Mouse (Mus musculus): ENCODE measurements around the gene Gm45753. TPM values are rescaled to one million over a fixed set of nuclear protein-coding genes. Genes with fewer than 3 reads are reported as not detected.
"Not testable (repeated sequence)": the region's sequence is repeated elsewhere in the genome, so short reads cannot be mapped to it uniquely, and the experiment has no call there.

Gm45753 gene
- not detected for total RNA-seq (2021)

DNA sequence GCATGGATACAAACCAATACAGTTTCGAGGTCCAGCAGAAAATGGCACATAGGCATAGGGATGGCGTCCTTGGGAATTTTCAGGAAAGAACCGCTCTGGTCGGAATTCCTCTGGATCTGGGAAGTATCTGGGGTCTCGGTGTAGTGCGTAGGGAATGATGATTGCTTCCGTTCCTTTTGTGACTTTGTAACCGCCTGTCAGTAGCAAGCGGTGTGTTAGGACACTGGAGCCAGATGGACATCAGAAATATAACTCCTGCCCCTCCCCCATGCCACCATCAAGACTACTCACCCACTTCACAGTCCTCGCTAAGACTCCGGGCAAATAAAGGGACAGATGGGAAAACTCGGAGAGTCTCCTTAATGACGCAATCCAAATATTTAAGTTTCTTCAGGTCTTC lies at the start of gene Gm45753:
Gene Gm45753 (minus strand): TSS at position 101 of the 400 bp plus-strand sequence.
- DNase-seq (ENCODE audit: low spot score) = no peak
- intact Hi-C loops (cut with DNase I) = no loop called here

DNA sequence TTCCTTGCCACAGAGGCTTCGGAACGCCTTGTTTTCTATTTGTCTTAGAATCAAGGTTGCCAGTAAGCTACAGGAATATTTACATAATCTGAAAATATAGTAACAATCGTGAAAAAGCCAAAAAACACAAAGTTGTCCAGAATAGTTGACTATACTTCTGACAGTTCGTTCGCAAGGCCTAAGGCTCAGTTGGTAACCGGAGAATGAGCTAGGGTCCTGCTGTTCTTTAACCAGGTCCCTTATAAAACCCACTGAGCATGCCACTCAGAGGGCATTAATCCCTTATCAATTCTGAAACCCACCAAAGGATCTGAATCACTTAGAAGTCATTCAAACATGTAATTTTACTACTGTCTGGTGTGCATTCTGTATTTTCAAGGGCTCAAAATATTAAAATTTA lies 47.5 kb upstream of the Gm45753 start:
- intact Hi-C loops (cut with DNase I) = no loop called here
- DNase-seq (ENCODE audit: low spot score) = no peak

DNA sequence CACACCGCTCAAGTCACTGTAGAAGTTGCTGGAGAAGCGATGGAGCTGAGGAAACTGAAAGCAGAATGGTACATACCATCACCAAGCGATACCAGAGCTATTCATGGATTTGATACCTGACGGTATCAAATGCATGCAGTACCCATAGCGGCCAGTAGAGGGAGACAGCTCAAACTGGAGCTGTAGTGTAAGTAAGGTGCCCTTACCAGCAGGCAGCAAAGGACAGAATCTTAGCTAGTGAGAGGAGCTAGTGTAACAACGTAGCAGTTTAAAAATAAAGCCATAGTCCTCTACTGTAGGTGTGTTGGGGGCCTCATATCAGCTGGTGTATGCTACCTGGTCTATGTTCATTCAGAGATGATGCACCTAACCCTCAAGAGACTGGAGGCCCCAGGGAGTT lies 36.8 kb upstream of the Gm45753 start:
- intact Hi-C loops (cut with DNase I) = no loop called here
- DNase-seq (ENCODE audit: low spot score) = no peak

DNA sequence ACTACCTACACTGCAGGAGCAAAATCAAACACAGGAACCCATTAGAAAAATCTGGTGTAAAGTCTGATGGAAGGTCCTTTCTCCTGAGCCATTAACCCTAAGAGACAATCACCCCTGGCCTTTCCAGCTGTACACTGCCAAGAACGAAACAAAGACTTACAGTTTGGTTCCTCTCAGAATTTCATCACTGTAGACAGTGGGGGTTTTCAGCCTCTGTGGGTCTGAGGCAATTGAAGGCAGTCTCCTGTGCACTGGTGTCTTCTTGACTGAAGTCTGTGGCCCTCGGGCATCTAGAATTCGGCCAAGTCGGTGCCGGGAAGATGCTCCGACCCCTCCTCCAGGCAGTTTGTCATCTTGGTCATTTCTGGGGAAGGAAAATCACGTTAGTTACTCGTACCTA lies 36.0 kb upstream of the Gm45753 start:
- intact Hi-C loops (cut with DNase I) = no loop called here

DNA sequence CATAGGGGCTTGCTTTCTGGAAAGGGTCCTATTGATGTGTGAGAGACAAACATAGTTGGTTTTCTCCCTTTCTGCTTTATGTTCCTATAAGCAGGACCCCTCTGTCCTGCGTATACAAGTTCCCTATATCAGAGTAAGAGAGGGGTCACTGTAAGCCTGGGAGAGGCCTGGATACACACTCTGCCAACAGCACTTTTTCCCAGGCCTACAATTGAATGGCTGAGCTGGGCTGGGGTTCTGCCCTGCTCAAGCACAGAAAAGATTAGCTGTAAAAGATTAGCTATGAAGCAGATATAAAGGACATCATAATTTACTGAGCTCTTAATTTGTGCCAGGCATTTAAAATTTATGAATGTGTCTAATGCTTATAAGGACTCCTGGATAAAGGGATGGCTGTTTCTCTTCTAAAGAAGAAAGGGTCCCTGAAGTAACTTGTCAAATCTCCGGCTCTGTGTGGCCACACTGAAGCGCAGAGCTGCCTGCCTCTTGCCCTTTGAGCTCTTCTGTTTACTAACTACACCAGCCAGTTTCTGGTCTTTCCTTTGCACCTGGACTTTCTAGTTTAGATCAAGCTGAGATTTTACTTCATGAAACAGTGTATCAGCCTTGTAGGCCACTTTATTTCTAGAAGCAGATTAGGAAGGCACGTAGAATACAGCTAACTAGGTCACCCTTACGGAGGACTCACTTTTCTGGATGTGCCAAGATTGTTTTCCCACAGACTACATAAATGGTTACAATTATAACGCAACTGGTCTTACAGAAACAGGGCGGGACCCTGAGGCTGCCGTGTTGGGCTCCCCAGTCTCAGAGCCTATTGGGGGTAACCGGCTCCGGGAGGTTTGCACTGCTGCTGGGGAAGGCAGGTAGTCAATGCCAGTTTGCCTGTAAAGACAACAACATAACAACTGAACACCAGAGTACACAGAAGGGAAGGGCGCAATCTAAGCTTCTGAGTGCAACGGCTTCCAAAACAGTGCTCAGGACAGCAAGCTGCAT lies 33.7 kb upstream of the Gm45753 start:
- no peak for DNase-seq (ENCODE audit: low spot score)
- intact Hi-C loops (cut with DNase I) = no loop called here

More for the DNA sequence above, 36.0 kb upstream of the Gm45753 start:
- no peak for DNase-seq (ENCODE audit: low spot score)

DNA sequence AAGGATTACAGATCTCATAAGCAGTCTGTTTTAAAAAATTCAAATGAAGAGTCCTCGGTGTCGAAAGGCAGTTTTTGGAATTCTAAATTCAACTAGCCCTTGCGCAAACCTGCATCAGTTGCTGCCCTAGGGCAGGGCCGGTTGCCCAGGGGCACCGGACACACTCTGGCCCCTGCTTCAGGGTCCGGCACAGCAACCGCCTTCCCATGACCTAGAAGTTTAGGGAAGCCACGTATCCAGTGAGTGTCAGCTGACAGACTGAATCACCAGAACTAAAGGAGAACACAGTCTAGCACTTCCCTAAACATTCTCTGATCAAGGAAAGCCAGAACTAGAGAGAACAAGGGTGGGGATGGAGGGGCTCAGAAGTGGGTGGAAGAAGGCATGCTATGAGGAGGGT lies 25.2 kb upstream of the Gm45753 start:
- no peak for DNase-seq (ENCODE audit: low spot score)

DNA sequence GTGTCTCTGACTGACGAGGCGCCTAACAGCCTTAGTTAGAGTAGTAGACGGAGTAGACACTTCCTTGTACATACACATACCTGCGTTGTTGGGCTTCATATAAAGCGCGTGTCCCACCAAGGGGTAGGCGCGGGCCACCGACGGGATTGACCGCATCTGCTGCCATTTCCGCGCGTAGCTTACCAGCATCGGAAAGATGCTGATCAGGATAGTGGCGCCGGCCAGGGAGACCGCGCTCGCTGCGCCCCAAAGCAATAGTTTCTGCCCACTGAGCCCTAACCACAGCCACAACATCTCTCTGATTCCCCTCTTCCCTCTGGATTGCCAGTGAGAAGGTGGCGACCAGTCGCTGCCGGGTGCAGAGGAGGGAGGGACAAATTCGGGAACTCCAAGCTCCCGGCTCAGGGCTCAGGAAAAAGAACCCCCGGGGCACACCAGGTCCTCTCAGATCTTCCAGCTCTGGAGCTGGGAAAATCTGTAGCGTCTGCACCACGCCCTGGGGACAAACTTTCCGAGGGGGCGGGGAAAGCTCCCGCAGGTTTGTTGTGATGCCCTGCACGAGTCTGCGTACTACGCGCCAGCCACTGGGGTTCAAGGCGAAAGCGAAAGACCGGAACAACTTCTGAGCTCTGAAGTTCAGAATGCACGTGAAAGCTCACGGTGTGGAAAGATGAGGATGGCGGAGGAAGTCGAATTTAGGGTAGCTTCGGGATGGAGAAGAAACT lies 24.6 kb upstream of the Gm45753 start, which contains the start of gene Cyp4v3:
Gene Cyp4v3 (minus strand): TSS at position 532 of the 725 bp plus-strand sequence.
- intact Hi-C loops (cut with DNase I) = no loop called here
- peak; percentile 57 for DNase-seq (ENCODE audit: low spot score)

More for the DNA sequence above, 25.2 kb upstream of the Gm45753 start:
- intact Hi-C loops (cut with DNase I) = no loop called here

DNA sequence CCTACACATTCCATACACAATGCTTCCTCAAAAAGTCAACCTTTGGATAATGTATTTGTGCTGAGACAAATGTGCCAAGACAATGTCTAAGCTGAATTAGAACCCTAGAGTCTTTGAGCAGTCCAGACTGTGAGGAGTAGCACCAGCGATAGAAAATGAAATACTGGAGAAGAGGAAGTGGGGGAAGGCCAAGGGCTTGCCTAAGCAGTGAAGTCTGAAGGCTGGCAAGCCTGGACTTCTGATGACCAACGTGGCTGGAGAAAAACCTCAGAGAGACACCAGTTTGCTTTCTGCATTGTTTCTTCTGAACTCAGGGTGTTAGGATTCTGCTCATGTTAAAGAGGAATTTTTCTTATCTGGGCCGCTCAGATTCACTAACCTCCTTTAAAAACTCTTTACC lies 22.6 kb upstream of the Gm45753 start:
- intact Hi-C loops (cut with DNase I) = no loop called here

DNA sequence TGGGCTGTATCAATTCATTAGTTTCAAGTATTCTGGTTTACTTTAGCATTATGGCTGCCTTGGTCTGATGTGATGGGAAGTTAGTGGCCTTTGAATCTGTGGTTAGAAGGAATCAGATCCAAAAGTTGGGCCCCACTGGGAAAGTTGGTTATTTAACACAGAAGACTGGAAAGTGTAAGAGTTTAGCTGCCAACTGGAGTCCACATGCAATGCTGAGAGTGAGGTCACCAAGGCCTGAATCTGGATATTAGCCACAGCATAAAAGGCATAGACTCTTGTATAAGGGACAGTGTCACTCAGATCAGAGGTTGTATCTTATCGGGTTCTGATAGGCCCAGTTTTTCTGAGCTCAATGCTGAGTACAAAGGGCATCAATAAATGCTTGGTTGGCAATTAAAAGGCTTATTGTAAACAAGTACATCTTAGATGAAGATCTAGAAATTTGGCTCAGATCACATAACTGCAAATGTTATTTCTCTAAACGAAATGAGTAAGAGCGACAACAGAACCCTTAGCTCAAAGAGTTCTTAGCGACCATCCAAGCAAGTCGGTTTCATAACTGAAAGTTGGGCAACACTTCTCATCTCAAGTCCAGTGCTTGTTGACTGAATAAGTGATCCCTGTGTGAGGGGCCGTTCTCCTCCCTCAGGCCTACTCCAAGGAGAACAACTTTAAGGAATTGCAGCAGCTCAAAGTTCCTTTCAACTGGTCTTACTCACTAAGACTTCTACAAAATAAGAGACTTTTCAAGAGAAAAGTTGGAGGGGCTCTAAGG lies 21.1 kb upstream of the Gm45753 start:
- intact Hi-C loops (cut with DNase I) = no loop called here

More for the DNA sequence above, 22.6 kb upstream of the Gm45753 start:
- no peak for DNase-seq (ENCODE audit: low spot score)

DNA sequence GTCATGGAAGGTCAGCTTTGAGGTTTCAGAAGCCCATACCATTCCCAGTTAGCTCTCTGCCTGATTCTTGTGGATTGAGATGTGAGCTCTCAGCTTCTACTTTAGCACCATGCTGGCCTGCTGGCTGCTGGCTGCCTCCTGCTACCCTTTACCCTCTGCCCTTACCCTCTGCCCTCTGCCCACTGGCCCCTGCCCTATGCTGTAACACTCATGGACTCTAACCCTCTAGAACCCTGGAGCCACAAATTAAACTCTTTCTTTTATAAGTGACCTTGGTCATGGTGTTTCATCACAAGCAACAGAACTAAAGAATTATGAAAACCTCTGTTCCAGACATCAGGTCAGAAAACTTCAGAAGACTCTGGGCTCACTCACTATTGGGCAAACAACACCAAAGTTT lies 18.8 kb upstream of the Gm45753 start:
- DNase-seq (ENCODE audit: low spot score); intact Hi-C loops (cut with DNase I): not testable (repeated sequence)

More for the DNA sequence above, 21.1 kb upstream of the Gm45753 start:
- no peak for DNase-seq (ENCODE audit: low spot score)

DNA sequence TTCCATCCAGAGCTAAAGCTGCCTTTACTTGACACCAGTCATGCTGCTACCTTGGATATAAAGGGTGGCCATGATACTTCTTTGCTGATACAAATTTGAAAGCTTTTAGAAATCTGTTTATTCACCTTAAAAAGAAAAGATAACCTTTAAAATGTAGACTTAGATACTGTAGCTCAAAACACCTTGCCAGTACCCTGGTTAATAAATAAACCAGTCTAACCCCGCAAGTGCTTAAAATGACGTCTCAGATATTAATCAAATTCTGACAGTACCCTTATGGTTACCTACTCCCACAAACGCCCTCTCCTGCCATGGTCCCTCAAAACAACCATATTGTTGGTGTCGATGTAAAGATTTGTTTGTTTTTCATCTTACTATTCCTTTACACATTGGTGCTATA lies 15.9 kb upstream of the Gm45753 start:
- no peak for DNase-seq (ENCODE audit: low spot score)
- intact Hi-C loops (cut with DNase I) = no loop called here

DNA sequence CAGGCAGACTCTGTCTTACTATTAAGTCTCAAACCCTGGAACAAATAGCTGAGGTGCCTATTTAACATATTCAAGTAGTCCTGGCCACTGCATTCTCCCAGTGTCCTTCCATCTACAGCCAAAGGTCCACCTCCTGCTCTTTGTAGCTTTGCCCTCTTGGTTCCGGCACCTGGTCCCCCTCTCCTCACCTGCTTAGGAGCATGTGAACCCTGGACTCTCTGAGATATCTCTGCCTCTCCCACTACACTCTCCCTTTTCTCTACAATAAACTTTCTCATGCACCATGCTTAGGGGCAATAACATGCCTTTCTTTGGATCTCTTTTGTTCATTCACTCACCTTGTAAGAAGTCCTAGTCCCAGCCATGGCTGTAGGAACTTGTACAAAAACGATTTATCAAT lies 13.1 kb upstream of the Gm45753 start:
- intact Hi-C loops (cut with DNase I) = no loop called here
- no peak for DNase-seq (ENCODE audit: low spot score)

DNA sequence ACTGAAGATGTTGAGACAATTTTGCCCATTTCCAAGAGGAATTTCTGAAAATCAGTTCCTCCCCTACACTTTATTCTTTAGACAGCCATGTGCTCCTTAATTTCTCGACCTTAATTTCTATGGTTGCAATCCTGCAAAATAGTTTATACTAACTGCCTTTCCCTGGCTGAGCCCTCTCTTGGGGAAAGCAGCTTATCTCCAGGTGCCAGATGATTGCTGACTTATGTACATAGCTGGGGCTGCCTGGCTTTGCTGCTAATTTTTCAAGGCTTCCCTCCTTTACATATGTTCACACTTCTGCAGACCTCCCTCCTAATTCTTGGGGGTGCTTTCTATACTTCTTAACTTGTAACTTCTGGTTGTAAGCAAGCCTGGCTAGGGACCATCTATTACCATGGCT lies 12.7 kb upstream of the Gm45753 start:
- no peak for DNase-seq (ENCODE audit: low spot score)
- intact Hi-C loops (cut with DNase I) = no loop called here

DNA sequence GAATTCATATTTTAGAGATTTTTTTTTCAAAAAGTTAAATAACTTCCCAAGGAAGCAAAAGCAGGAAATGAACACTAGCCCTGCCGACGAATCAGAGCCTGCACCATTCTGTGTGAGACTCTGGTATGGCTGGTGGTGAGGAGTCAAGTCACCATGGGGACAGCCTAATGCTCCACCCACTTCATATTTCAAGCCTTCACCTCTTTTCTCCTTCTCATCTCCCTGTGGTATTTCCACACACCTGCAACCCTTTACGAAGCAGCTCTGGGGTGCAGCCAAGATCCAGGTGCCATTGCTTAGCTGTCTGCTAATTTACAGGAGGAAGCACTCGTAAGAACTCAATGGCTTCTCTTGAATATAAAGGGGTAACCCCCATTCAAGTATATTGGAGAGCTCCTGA lies 2.7 kb upstream of the Gm45753 start:
- no peak for DNase-seq (ENCODE audit: low spot score)
- intact Hi-C loops (cut with DNase I) = no loop called here

DNA sequence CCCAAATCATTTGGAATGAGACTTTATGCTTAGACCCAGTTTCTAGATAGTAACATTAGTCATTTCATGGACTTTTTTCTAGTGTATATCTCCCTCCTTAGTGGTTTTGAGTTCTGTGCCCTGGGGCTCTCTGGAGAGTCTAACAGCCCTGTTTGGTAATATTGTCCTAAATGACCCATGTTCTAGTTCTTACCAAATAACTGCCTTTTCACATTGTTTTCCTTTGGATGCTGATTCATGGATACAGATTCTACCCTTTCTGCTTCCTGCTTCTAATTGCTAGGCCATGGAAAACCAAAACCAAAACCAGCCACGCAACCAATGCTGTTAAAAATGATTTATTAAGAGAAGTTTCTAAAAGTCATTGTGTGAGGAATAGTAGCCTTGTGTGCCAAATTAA lies 2.8 kb downstream of the Gm45753 start:
- intact Hi-C loops (cut with DNase I) = no loop called here
- no peak for DNase-seq (ENCODE audit: low spot score)

DNA sequence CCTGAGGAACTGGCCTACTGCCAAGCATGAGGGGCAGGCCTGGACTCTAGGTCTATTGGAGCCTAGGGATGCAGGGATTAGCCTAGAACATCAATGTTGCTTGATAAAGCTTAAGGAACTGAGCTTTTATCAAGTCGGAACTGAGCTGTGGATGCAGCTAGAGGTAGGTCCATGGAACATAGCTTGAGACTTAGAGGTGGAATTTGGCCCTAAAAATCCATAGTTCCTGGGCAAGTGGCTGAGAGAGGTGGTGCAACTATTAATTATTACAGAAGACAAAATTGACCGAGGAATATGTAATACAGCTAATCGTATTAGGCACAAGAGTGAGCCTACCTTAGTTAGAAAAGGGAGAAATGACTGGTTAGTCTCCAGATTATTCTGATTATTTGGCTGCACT lies 3.9 kb downstream of the Gm45753 start:
- intact Hi-C loops (cut with DNase I) = no loop called here
- no peak for DNase-seq (ENCODE audit: low spot score)

DNA sequence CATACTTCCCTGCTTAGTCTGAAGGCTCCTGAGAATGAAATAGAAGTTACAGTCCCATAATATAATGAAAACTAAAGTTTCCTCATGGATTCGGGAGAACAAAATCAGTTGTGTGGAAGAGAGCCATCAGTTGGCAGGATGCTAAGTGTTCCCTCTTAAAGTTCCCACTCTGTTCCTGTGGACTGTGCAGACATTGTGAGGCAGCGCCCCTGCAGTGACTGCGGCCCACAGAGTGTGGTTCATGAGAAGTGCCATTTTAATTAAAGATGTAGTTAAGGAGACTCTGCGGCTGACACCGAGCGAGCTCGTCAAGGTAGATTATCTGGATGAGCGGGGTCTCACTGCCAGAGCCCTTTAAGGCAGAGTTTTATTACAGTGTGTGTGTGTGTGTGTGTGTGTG lies 5.9 kb downstream of the Gm45753 start:
- no peak for DNase-seq (ENCODE audit: low spot score)
- intact Hi-C loops (cut with DNase I) = no loop called here

DNA sequence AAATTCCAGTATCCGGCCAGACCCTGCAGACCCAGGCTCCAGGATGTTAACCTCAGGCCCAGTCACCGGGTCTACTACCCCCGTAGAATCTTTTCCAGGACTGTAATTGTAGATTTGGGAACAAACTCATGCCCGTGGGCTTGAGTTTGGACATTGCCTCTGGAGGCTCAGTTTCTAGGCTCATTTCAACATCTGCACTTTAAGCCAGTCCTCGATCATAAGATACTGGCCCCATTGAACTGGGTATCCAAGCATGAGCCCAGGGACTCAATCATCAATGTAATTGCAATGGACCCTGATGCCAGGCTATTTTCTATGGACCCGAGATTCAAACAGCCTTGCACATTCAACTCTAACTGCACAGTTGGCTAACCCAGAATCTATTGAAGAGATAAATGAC lies 13.0 kb downstream of the Gm45753 start:
- intact Hi-C loops (cut with DNase I) = no loop called here
- no peak for DNase-seq (ENCODE audit: low spot score)

DNA sequence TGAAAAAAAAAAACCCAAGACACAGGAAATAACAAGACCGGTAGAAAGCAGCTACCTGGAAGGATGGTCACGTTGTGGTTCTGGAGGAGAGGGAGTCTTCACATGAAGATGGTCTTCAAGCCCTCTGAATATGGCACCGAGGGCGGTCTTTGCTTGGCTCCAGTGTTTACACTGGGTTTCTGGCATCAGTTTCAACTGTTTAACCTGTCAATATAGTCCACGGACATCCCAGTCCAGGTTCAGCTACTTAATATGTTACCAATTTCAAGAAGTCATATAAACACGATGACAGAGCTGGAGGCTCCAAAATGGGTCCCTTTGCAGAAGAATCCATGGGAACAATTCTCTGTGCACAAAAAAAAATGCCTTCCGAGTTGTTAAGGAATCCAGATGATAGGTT lies 13.6 kb downstream of the Gm45753 start, which contains the start of gene Klkb1:
Gene Klkb1 (minus strand): TSS at position 173 of the 400 bp plus-strand sequence.
- intact Hi-C loops (cut with DNase I) = no loop called here
- DNase-seq (ENCODE audit: low spot score) = no peak

DNA sequence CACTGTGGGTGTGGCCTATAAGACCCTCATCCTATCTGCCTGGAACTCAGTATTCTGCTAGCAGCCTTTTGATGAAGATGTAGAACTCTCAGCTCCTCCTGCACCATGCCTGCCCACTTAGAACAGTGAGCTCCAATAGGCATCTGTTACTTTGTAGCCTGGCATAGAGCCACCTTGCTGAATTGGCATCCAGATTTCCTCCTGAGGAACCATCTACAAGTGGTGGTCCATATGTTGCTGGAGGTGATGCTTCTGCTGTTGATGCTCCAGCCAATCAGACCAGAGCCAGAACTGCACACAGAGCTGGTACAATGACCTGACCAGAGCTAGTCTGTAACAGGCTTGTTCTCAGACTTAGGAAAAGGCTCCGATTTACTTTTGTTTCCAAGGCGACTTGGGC lies 16.5 kb downstream of the Gm45753 start:
- intact Hi-C loops (cut with DNase I) = no loop called here

More for the DNA sequence above, 16.5 kb downstream of the Gm45753 start:
- no peak for DNase-seq (ENCODE audit: low spot score)

Measured in heart, postnatal 25 days (tissue).